Mouse (Mus musculus): ENCODE measurements around the gene 4933409G03Rik. TPM values are rescaled to one million over a fixed set of nuclear protein-coding genes. Genes with fewer than 3 reads are reported as not detected.

4933409G03Rik gene
- total RNA-seq (2014; fragmentation: Nextera tagmentation) (not detected in 2 replicates), total RNA-seq (2017) (not detected in 2 replicates), polyA plus RNA-seq (2012) (not detected in 2 replicates)

DNA sequence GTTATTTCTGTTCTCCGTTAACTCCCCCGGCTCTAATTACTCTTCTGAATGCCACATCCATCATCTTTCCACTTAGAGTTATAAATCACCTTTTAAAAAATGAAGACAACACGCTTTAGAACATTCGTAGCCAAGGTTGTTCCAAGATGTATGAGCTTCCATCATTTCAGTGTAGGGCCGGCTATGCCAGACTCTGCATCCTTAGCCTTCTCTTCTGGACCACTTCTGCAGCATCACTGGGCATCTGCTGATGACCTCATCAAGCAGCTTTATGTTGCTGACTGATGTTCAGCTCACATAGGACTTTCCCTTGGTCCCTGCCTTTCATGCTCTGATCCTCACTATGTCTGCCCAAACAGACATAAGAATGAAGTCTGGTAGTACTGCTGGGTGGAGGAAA is at the start of gene 4933409G03Rik:
Gene 4933409G03Rik (plus strand): TSS at position 301 of the 400 bp plus-strand sequence.
- Histone ChIP-seq H3K9me3 (replicated peaks) (no peaks in the 10 kb centered on the region), H3K4me3 (ENCODE audit: low read depth, low read length) (no peak within 1 kb of the TSS), H3K27me3 (ENCODE audit: insufficient read depth, low read length) (no peaks in the 10 kb centered on the region), H3K36me3 (replicated peaks) (no peaks in the 10 kb centered on the region), H3K4me1 (ENCODE audit: insufficient read depth, low read depth, low read length) (no peaks in the 10 kb centered on the region)
- DNase-seq (ENCODE audit: low spot score) (no peak), ATAC-seq (ENCODE audit: extremely low read depth, insufficient number of reproducible peaks, low FRiP score, poor library complexity, severe bottlenecking) (no peak)
- TF ChIP-seq POLR2AphosphoS5 (IDR thresholded peaks at IDR 0.05; ENCODE audit: insufficient replicate concordance, low read depth, low read length) (no peak), GATA2 (IDR thresholded peaks at IDR 0.05; ENCODE audit: borderline replicate concordance, low read depth, low read length) (no peak), GATA1 (IDR thresholded peaks at IDR 0.05; ENCODE audit: borderline replicate concordance, low read length) (no peak), TAL1 (conservative IDR thresholded peaks at IDR 0.05; ENCODE audit: low read depth, low read length) (no peak), CTCF (IDR thresholded peaks at IDR 0.05; ENCODE audit: low read depth, low read length) (no peak)

DNA sequence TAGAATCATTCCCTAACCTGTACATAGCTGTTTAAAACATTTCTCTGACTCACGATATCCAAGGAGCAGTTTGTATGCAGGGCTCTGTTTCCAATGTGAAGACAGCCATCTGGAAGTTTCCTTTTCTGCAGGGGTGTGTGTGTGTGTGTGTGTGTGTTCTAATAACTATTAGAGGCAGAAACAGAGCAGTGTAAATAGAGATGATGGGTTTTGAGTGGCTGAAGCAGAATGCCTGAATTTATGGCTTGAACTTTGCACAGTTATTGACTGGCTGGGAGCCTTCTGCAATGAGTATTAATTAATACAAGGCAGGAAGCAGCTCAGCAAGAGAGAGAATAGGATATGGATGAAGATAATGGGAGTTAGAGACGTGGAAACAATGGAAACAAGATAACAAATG is 38.0 kb upstream of the 4933409G03Rik start:
- Histone ChIP-seq H3K9me3 (replicated peaks) (no peaks in the 10 kb centered on the region), H3K36me3 (replicated peaks) (no peaks in the 10 kb centered on the region), H3K4me1 (ENCODE audit: insufficient read depth, low read depth, low read length) (no peaks in the 10 kb centered on the region), H3K27me3 (ENCODE audit: insufficient read depth, low read length) (no peaks in the 10 kb centered on the region), H3K4me3 (ENCODE audit: low read depth, low read length) (no peak overlapping the region)
- ATAC-seq (ENCODE audit: extremely low read depth, insufficient number of reproducible peaks, low FRiP score, poor library complexity, severe bottlenecking): no peak
- no peak for TF ChIP-seq POLR2AphosphoS5 (IDR thresholded peaks at IDR 0.05; ENCODE audit: insufficient replicate concordance, low read depth, low read length)
- TF ChIP-seq TAL1 (conservative IDR thresholded peaks at IDR 0.05; ENCODE audit: low read depth, low read length): no peak
- no peak for TF ChIP-seq CTCF (IDR thresholded peaks at IDR 0.05; ENCODE audit: low read depth, low read length)
- no peak for TF ChIP-seq GATA1 (IDR thresholded peaks at IDR 0.05; ENCODE audit: borderline replicate concordance, low read length)
- TF ChIP-seq GATA2 (IDR thresholded peaks at IDR 0.05; ENCODE audit: borderline replicate concordance, low read depth, low read length): no peak
- no peak for DNase-seq (ENCODE audit: low spot score)

DNA sequence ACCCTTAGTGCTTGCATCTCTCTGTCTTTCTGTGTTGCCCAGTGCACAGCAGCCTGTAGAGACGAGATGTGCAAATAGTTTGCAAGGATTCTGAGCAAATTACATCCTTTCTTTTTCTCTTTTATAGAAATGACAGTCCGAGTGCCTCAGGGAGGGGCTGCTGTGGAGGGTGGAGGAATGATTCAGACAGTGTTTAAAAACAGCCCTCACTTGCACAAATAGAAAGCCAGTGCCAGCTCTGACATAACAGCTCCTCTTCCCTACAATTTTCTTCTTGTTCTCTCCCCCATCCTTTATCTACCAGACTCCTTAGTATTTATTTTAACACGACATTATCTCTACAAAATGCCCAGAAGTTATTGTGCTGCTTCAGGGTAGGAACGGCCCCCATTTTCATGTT is 21.4 kb upstream of the 4933409G03Rik start:
- Histone ChIP-seq H3K4me1 (ENCODE audit: insufficient read depth, low read depth, low read length) (no peaks in the 10 kb centered on the region; the same call in 1 of the 2 replicates), H3K36me3 (replicated peaks) (no peaks in the 10 kb centered on the region), H3K4me3 (ENCODE audit: low read depth, low read length) (no peak overlapping the region), H3K27me3 (ENCODE audit: insufficient read depth, low read length) (no peaks in the 10 kb centered on the region; the same call in 1 of the 2 replicates), H3K9me3 (replicated peaks) (no peaks in the 10 kb centered on the region)
- no peak for DNase-seq (ENCODE audit: low spot score)
- TF ChIP-seq CTCF (IDR thresholded peaks at IDR 0.05; ENCODE audit: low read depth, low read length) (no peak), POLR2AphosphoS5 (IDR thresholded peaks at IDR 0.05; ENCODE audit: insufficient replicate concordance, low read depth, low read length) (no peak), TAL1 (conservative IDR thresholded peaks at IDR 0.05; ENCODE audit: low read depth, low read length) (no peak), GATA1 (IDR thresholded peaks at IDR 0.05; ENCODE audit: borderline replicate concordance, low read length) (no peak), GATA2 (IDR thresholded peaks at IDR 0.05; ENCODE audit: borderline replicate concordance, low read depth, low read length) (no peak)
- no peak for ATAC-seq (ENCODE audit: extremely low read depth, insufficient number of reproducible peaks, low FRiP score, poor library complexity, severe bottlenecking)

DNA sequence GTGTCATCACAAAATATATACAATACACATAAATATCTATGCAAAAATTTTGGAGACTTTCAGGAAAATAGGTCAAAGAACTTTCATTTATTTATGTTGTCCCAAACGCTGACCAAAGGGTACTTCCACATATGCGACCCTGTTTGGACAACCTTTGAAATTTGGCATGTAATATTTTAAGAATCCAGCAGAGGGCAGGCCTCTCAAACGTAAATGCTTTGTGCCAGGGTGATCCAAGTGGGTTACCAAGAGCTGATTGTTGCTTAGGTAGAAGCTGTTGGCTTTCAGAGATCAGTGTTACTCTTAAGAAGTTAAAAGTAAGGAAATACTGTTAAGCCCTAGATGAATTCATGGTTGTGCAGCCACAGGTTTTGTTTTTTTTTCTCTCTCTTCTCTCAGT is 18.9 kb upstream of the 4933409G03Rik start:
- no peaks in the 10 kb centered on the region; the same call in 1 of the 2 replicates for H3K27me3 ChIP-seq (ENCODE audit: insufficient read depth, low read length)
- no peak for ATAC-seq (ENCODE audit: extremely low read depth, insufficient number of reproducible peaks, low FRiP score, poor library complexity, severe bottlenecking)
- H3K4me3 ChIP-seq (ENCODE audit: low read depth, low read length): no peak overlapping the region
- peak; percentile 4 for DNase-seq (ENCODE audit: low spot score)
- TF ChIP-seq GATA1 (IDR thresholded peaks at IDR 0.05; ENCODE audit: borderline replicate concordance, low read length) (no peak), CTCF (IDR thresholded peaks at IDR 0.05; ENCODE audit: low read depth, low read length) (0 out of 2 replicates have a peak, but pooled peaks have one; percentile 17)
- no peaks in the 10 kb centered on the region for H3K9me3 ChIP-seq (replicated peaks)
- H3K36me3 ChIP-seq (replicated peaks): no peaks in the 10 kb centered on the region
- no peaks in the 10 kb centered on the region; the same call in 1 of the 2 replicates for H3K4me1 ChIP-seq (ENCODE audit: insufficient read depth, low read depth, low read length)

DNA sequence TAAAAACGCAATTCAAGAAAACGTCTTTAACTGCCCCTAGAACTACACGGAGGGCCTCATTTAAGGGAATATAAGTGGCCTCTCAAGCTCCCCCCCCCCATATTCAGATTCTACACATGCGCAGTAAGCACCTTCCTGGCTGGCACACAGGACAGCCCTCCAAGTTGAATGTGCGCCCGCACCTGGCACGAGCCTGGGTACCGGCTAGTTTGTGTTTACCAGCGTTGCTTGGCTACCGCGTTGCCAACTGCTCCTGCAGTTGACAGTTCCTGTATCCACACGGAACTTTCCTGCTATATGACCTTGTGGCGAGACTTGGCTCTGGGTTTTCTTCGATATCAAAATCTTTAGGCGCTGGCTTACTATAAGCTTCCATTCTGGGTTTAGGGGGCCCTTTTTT is 13.9 kb upstream of the 4933409G03Rik start:
- TF ChIP-seq POLR2AphosphoS5 (IDR thresholded peaks at IDR 0.05; ENCODE audit: insufficient replicate concordance, low read depth, low read length) (no peak), GATA2 (IDR thresholded peaks at IDR 0.05; ENCODE audit: borderline replicate concordance, low read depth, low read length) (no peak), CTCF (IDR thresholded peaks at IDR 0.05; ENCODE audit: low read depth, low read length) (no peak), TAL1 (conservative IDR thresholded peaks at IDR 0.05; ENCODE audit: low read depth, low read length) (no peak)
- Histone ChIP-seq H3K9me3 (replicated peaks) (no peaks in the 10 kb centered on the region), H3K4me3 (ENCODE audit: low read depth, low read length) (no peak overlapping the region), H3K4me1 (ENCODE audit: insufficient read depth, low read depth, low read length) (no peaks in the 10 kb centered on the region; the same call in 1 of the 2 replicates), H3K27me3 (ENCODE audit: insufficient read depth, low read length) (no peaks in the 10 kb centered on the region; the same call in 1 of the 2 replicates), H3K36me3 (replicated peaks) (no peaks in the 10 kb centered on the region)
- ATAC-seq (ENCODE audit: extremely low read depth, insufficient number of reproducible peaks, low FRiP score, poor library complexity, severe bottlenecking) (no peak), DNase-seq (ENCODE audit: low spot score) (no peak)

DNA sequence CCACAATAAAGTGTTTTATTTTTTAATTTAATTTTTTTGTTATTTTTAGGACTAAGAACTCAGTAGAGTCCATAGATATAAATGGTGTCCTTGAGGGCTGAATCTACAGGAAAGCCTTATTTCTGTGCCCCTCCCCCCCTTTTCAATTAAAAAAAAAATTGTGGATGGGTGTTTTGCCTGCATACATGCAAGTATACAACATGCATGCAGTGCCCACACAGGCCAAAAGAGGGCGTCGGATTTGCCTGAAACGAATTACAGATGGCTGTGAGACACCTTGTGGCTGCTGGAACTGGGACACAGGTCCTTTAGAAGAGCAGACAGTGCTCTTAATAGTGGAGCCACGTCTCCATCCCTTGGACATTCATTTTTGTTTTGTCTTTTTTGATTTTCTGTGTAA is 9.9 kb upstream of the 4933409G03Rik start:
- no peak for ATAC-seq (ENCODE audit: extremely low read depth, insufficient number of reproducible peaks, low FRiP score, poor library complexity, severe bottlenecking)
- H3K27me3 ChIP-seq (ENCODE audit: insufficient read depth, low read length): no peaks in the 10 kb centered on the region
- no peak overlapping the region for H3K4me3 ChIP-seq (ENCODE audit: low read depth, low read length)
- DNase-seq (ENCODE audit: low spot score): no peak
- no peaks in the 10 kb centered on the region for H3K9me3 ChIP-seq (replicated peaks)
- TF ChIP-seq POLR2AphosphoS5 (IDR thresholded peaks at IDR 0.05; ENCODE audit: insufficient replicate concordance, low read depth, low read length): no peak
- TF ChIP-seq CTCF (IDR thresholded peaks at IDR 0.05; ENCODE audit: low read depth, low read length): no peak
- TF ChIP-seq TAL1 (conservative IDR thresholded peaks at IDR 0.05; ENCODE audit: low read depth, low read length): no peak
- TF ChIP-seq GATA2 (IDR thresholded peaks at IDR 0.05; ENCODE audit: borderline replicate concordance, low read depth, low read length): no peak
- no peak for TF ChIP-seq GATA1 (IDR thresholded peaks at IDR 0.05; ENCODE audit: borderline replicate concordance, low read length)
- no peaks in the 10 kb centered on the region for H3K4me1 ChIP-seq (ENCODE audit: insufficient read depth, low read depth, low read length)
- no peaks in the 10 kb centered on the region for H3K36me3 ChIP-seq (replicated peaks)
